8 mouse cellular contexts compared by ENCODE assay signal in the genomic region with DNA sequence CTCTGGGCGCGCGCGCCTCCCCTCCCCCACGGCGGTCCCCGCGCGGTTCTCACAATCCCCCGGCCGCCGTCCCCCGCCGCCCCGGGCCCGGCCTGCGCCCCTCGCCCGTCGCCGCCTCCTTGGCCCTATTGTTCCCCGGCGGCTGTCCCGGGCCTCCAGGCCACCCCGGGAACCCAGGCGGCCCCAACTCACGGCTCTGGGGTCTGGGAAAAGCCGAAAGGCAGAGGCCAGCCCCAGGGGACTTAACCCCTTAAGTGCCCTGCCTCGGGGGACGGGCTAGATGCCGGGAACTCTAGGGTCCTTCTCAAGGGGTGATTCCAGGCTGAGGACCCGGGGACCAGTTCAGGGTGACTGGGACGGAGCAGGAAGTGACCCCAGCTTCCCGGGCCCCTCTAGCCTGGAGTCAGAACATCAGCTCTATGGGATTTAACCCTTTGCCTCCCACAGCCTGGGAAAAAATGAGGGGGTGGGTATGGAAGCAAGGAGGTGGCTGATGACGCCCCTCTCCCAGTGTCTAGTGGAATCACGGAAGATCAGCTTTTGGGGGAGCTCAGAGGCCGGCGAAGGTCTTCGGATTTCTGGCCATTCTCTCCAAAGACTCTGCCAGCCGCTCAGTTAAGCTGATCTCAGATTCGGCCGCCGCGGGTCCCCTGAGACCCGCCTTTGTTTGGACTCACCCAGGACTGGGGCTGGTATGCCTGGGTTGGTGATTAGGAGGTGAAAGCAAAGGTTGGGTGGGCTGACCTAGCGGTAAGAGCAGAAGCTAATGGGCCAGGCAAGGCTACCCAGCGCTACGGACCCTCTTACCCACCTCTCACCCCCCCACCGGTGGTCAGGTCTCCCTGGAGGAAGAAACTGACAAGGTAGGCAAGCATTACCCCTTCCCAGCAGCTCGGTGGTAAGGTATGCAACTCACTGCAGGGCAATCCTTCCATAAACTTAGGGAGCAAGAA. TPM values are rescaled to one million over a fixed set of nuclear protein-coding genes. Genes with fewer than 3 reads are reported as not detected.
A peak's percentile ranks its signal among the peaks of the same experiment; 100 is the strongest.
DNase-seq lines count a peak whose midpoint lies in the region; ATAC-seq and TF ChIP-seq lines count a peak whose summit lies in the region.

A gene (minus strand): TSS at position 907 of the 953 bp plus-strand sequence.

- peak within 1 kb of the TSS; percentile 73 for H3K4me2 ChIP-seq in hindbrain, postnatal 0 days (ENCODE audit: low read depth, low read length)

- intact Hi-C loops in left cerebral cortex, adult 2 months (cut with DNase I): no loop called here

- H3K4me1 ChIP-seq in hindbrain, postnatal 0 days (ENCODE audit: insufficient read depth, low read length): peaks cover 12% of the 10 kb centered on the region

- H3K9ac ChIP-seq in hindbrain, postnatal 0 days (replicated peaks; ENCODE audit: low read length): peak within 1 kb of the TSS; percentile 97

- no peak for TF ChIP-seq CTCF in hindbrain, postnatal 0 days (IDR thresholded peaks at IDR 0.05; ENCODE audit: low read depth)
- no peak for TF ChIP-seq CTCF in left cerebral cortex, adult 2 months (IDR thresholded peaks at IDR 0.05)

- ATAC-seq in hindbrain, postnatal 0 days: peak; percentile 94

- peak within 1 kb of the TSS; percentile 100 for H3K4me3 ChIP-seq in hindbrain, postnatal 0 days (ENCODE audit: low read length)
- H3K4me3 ChIP-seq in left cerebral cortex, adult 2 months: peak within 1 kb of the TSS; percentile 98
- H3K4me3 ChIP-seq in macrophage (ENCODE audit: inconsistent target): peak within 1 kb of the TSS; percentile 83

- WGBS in hindbrain, postnatal 0 days: under 1% methylated on average over 47 of the region's 50 CpGs
- WGBS in macrophage (ENCODE audit: missing documents): under 1% methylated on average over 49 of the region's 50 CpGs

- H3K36me3 ChIP-seq in hindbrain, postnatal 0 days (ENCODE audit: insufficient read depth, low read length): peaks cover 22% of the 10 kb centered on the region
- peaks cover 24% of the 10 kb centered on the region; the same call in 1 of the 2 replicates for H3K36me3 ChIP-seq in macrophage (ENCODE audit: inconsistent target)

- H3K79me2 ChIP-seq in macrophage (ENCODE audit: inconsistent target): no peaks in the 10 kb centered on the region

- peak within 1 kb of the TSS; percentile 90 for H3K27ac ChIP-seq in hindbrain, postnatal 0 days
- H3K27ac ChIP-seq in left cerebral cortex, adult 2 months: peak within 1 kb of the TSS; percentile 91
- no peak within 1 kb of the TSS for H3K27ac ChIP-seq in macrophage

- peak; percentile 42 for DNase-seq in ZHBTc4 (ENCODE audit: low read depth, low spot score)
- DNase-seq in cerebellum, postnatal 36 days: peak; percentile 67 to 74
- peak; percentile 59 to 60 for DNase-seq in gastrocnemius, adult 8-10 months (ENCODE audit: low spot score in 2 of 2)
- peak; percentile 96 for DNase-seq in hindbrain, postnatal 0 days (ENCODE audit: low spot score)
- peak; percentile 69 to 76 for DNase-seq in left cerebral cortex, adult 2 months (ENCODE audit: extremely low spot score in 1 of 2, low spot score in 2 of 2)
- peak; percentile 75 to 76 for DNase-seq in right cerebral cortex, adult 2 months (ENCODE audit: low spot score in 2 of 2)
- DNase-seq in c-Kit-positive CD71-positive TER-119-positive erythroid progenitor cells, embryonic 14.5 days (ENCODE audit: low spot score): no peak

- no peaks in the 10 kb centered on the region for H3K27me3 ChIP-seq in hindbrain, postnatal 0 days (ENCODE audit: insufficient read depth, low read length)

- no peaks in the 10 kb centered on the region for H3K9me3 ChIP-seq in hindbrain, postnatal 0 days (ENCODE audit: low read length)

RNA-seq across cellular contexts. Expression of the gene that starts here (rescaled TPM):
- total RNA-seq in gastrocnemius, adult 8-10 months (2022): 1 to 10 TPM; 6.8 to 7.8 (median 7.4) TPM
- 36.2 and 40.0 TPM in 2 replicates for total RNA-seq in hindbrain, postnatal 0 days (2014; rRNA removed)
- 12.1 and 12.3 TPM in 2 replicates for polyA plus RNA-seq in hindbrain, postnatal 0 days (2015; fragmentation: Nextera tagmentation; extraction: Ambion mirVana)
- total RNA-seq in left cerebral cortex, adult 2 months (2021): 10 to 100 TPM; 24.5 to 26.2 TPM
- total RNA-seq in macrophage (2018; cell fraction: chromatin; rRNA removed): 10 to 100 TPM in 21 of 26 experiments, 1 to 10 TPM in 5; 6.1 to 37.3 (median 14.8) TPM
- 1 to 10 TPM; 1.2 to 9.3 (median 4.5) TPM for total RNA-seq in macrophage (2018; cell fraction: cytosol; rRNA removed)
- total RNA-seq in macrophage (2018; cell fraction: nucleus; rRNA removed): 10 to 100 TPM in 11 of 26 experiments, 1 to 10 TPM in 15; 2.7 to 31.1 (median 9.3) TPM
- polyA plus RNA-seq in macrophage (2018): 5.9 to 11.5 TPM (median 8.2 TPM) in 3 replicates
